ENCODE assay signal across 22 mouse cellular contexts in the genomic region with DNA sequence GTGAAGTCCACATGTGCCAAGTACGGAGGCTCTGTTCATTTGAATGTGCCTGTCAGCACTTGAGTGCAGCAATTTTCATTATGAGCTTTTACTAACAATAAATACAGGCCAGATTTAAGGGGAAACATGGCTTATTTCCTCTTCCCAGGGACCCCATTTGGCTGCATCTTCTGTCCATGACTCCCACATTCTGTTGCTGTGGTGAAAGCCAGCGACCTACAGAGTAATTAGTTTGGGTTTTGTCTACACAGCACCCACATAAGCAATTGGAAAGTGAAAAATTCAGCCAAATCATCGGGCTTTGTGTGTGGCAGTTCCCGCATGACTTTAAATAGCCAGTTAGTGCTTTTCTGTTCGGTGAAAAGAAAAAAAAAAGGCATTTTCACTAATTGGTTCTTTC.
DNase-seq lines count a peak whose midpoint lies in the region; ATAC-seq lines count a peak whose summit lies in the region.
"Had no signal": no experiment of that assay in that cellular context is flagged by ENCODE, and none has a peak within 500 bp of the region (broad histone marks: within the 10 kb centered on the region; RNA-seq: fewer than 3 reads in every experiment).

No protein-coding gene starts in this region.

- no peak overlapping the region for H3K4me2 ChIP-seq in forebrain, embryonic 15.5 days (replicated peaks)
- no peak overlapping the region for H3K4me2 ChIP-seq in forebrain, embryonic 16.5 days (ENCODE audit: low read length)
- H3K4me2 ChIP-seq: heart, embryonic 11.5 days; hindbrain, embryonic 13.5 days had no signal

- no peaks in the 10 kb centered on the region for H3K36me3 ChIP-seq in forebrain, embryonic 15.5 days
- H3K36me3 ChIP-seq in forebrain, embryonic 10.5 days (replicated peaks), result no peaks in the 10 kb centered on the region
- H3K36me3 ChIP-seq in forebrain, embryonic 16.5 days (ENCODE audit: control insufficient read depth, insufficient read depth), result no peaks in the 10 kb centered on the region
- H3K36me3 ChIP-seq: hindbrain, embryonic 10.5 days; hindbrain, embryonic 13.5 days had no signal

- WGBS in forebrain, embryonic 15.5 days, result 15% methylated on average over 5 of the region's 5 CpGs
- WGBS in forebrain, embryonic 10.5 days, result 64% methylated on average over 5 of the region's 5 CpGs
- whole genome bisulfite sequencing in forebrain, embryonic 16.5 days, result 14% methylated on average over 5 of the region's 5 CpGs

- no peak overlapping the region for H3K9ac ChIP-seq in forebrain, embryonic 15.5 days (replicated peaks)
- no peak overlapping the region for H3K9ac ChIP-seq in forebrain, embryonic 16.5 days (replicated peaks; ENCODE audit: low read depth, low read length)
- H3K9ac ChIP-seq: hindbrain, embryonic 13.5 days had no signal

- ATAC-seq in forebrain, embryonic 15.5 days (replicated peaks), result peak; percentile 53; the same call in 1 of the 2 replicates
- ATAC-seq in forebrain, embryonic 16.5 days, result peak; percentile 50; the same call in 1 of the 2 replicates
- ATAC-seq: hindbrain, embryonic 16.5 days; intestine, embryonic 16.5 days; Patski had no signal

- DNase-seq in forebrain, embryonic 10.5 days (ENCODE audit: extremely low spot score, low spot score), result no peak
- DNase-seq in Muller cell, postnatal 12 days (ENCODE audit: inconsistent ontology term), result peak; percentile 40
- DNase-seq in neural tube, embryonic 10.5 days (ENCODE audit: extremely low spot score, low spot score), result no peak
- DNase-seq in adipocyte (ENCODE audit: low spot score), result no peak
- DNase-seq: adrenal gland, adult 2 months; adrenal gland, postnatal 14 days; cerebellum, adult 11-12 months; cerebellum, adult 8-10 months; cerebellum, postnatal 10 days; gastrocnemius, postnatal 10 days; gastrocnemius, postnatal 36 days; heart, postnatal 36 days; kidney, adult 18-20 months; kidney, adult 9 months had no signal

- no peak overlapping the region for H3K4me3 ChIP-seq in forebrain, embryonic 15.5 days
- no peak overlapping the region for H3K4me3 ChIP-seq in forebrain, embryonic 10.5 days
- H3K4me3 ChIP-seq in forebrain, embryonic 16.5 days (replicated peaks; ENCODE audit: low read length), result no peak overlapping the region
- H3K4me3 ChIP-seq: hindbrain, embryonic 10.5 days; hindbrain, embryonic 13.5 days had no signal

- H3K27me3 ChIP-seq in forebrain, embryonic 15.5 days, result no peaks in the 10 kb centered on the region
- H3K27me3 ChIP-seq in forebrain, embryonic 10.5 days (ENCODE audit: poor library complexity, severe bottlenecking), result no peaks in the 10 kb centered on the region; the same call in 1 of the 2 replicates
- no peaks in the 10 kb centered on the region for H3K27me3 ChIP-seq in forebrain, embryonic 16.5 days (replicated peaks; ENCODE audit: control insufficient read depth, insufficient read depth, low read length)
- H3K27me3 ChIP-seq: hindbrain, embryonic 13.5 days had no signal

- H3K27ac ChIP-seq in forebrain, embryonic 15.5 days (replicated peaks), result no peak overlapping the region
- no peak overlapping the region for H3K27ac ChIP-seq in forebrain, embryonic 10.5 days
- H3K27ac ChIP-seq in forebrain, embryonic 16.5 days (ENCODE audit: low read length), result no peak overlapping the region
- H3K27ac ChIP-seq: hindbrain, embryonic 10.5 days; hindbrain, embryonic 13.5 days had no signal

- no peaks in the 10 kb centered on the region for H3K9me3 ChIP-seq in forebrain, embryonic 15.5 days
- H3K9me3 ChIP-seq in forebrain, embryonic 10.5 days, result no peaks in the 10 kb centered on the region
- no peaks in the 10 kb centered on the region for H3K9me3 ChIP-seq in forebrain, embryonic 16.5 days (ENCODE audit: control insufficient read depth, low read length)
- H3K9me3 ChIP-seq: hindbrain, embryonic 10.5 days; hindbrain, embryonic 13.5 days had no signal

- H3K4me1 ChIP-seq in forebrain, embryonic 15.5 days, result peaks cover 9% of the 10 kb centered on the region; the same call in 1 of the 2 replicates
- H3K4me1 ChIP-seq in forebrain, embryonic 10.5 days, result peaks cover 6% of the 10 kb centered on the region
- 0 out of 2 replicates have a peak, but pooled peaks cover 2% of the 10 kb centered on the region for H3K4me1 ChIP-seq in forebrain, embryonic 16.5 days (replicated peaks; ENCODE audit: control insufficient read depth, insufficient read depth, low read length)
- H3K4me1 ChIP-seq: hindbrain, embryonic 10.5 days; hindbrain, embryonic 13.5 days had no signal
